Mouse (Mus musculus) heart, embryonic 13.5 days (tissue): ENCODE results near the gene G2e3. TPM values are rescaled to one million over a fixed set of nuclear protein-coding genes. Genes with fewer than 3 reads are reported as not detected.

Experiments
- ATAC-seq: fragments of 200-750 bp; cut with Nextera tagmentation; 2 replicates; pipeline ENCODE4 v1.8.0; 2017; ENCODE audit warnings: moderate TSS enrichment; ENCODE audit not compliant: insufficient number of reproducible peaks, low FRiP score, low TSS enrichment; ENCODE audit errors: extremely low read depth
- H3K27ac ChIP-seq: fragments of 300-500 bp; sonication (generic); replicated peaks from 2 replicates; pipeline ENCODE4 v1.5.1; 2015; ENCODE audit warnings: moderate library complexity, mild to moderate bottlenecking, inconsistent platforms
- H3K27me3 ChIP-seq: fragments of 300-500 bp; sonication (generic); replicated peaks from 2 replicates; pipeline ENCODE4 v1.6.1; 2015; ENCODE audit warnings: mild to moderate bottlenecking, inconsistent platforms
- H3K36me3 ChIP-seq: fragments of 300-500 bp; sonication (generic); 2 replicates; pipeline ENCODE4 v1.6.1; 2015; ENCODE audit warnings: mild to moderate bottlenecking, inconsistent platforms
- H3K4me1 ChIP-seq: fragments of 300-500 bp; sonication (generic); 2 replicates; pipeline ENCODE4 v1.6.1; 2015; ENCODE audit warnings: inconsistent platforms
- H3K4me2 ChIP-seq: fragments of 300-500 bp; sonication (generic); 2 replicates; pipeline ENCODE4 v1.6.1; 2015; ENCODE audit warnings: inconsistent platforms, mild to moderate bottlenecking, moderate library complexity
- H3K4me3 ChIP-seq: fragments of 300-500 bp; sonication (generic); 2 replicates; pipeline ENCODE4 v1.5.1; 2015; ENCODE audit warnings: moderate library complexity, mild to moderate bottlenecking, inconsistent platforms
- H3K9ac ChIP-seq: fragments of 300-500 bp; sonication (generic); 2 replicates; pipeline ENCODE4 v1.6.1; 2015; ENCODE audit warnings: inconsistent platforms, mild to moderate bottlenecking, moderate library complexity
- H3K9me3 ChIP-seq: fragments of 300-500 bp; sonication (generic); 2 replicates; pipeline ENCODE4 v1.6.1; 2016; ENCODE audit warnings: inconsistent platforms
- WGBS: fragments of 180-500 bp; shearing (Covaris S2); methylation state at CpG from one replicate; pipeline ENCODE4 v1.1.7; 2015; ENCODE audit warnings: mixed read lengths; 5-methylcytosine and 5-hydroxymethylcytosine counted together
- polyA plus RNA-seq: library from polyadenylated mRNA; unstranded; fragments of >200 nt; fragmentation: Nextera tagmentation; extraction: Ambion mirVana; gene quantifications from 2 replicates; pipeline ENCODE4 v1.2.1, GENCODE M21; 2015

The G2e3 gene
- 16.9 TPM in 2 replicates for polyA plus RNA-seq

DNA sequence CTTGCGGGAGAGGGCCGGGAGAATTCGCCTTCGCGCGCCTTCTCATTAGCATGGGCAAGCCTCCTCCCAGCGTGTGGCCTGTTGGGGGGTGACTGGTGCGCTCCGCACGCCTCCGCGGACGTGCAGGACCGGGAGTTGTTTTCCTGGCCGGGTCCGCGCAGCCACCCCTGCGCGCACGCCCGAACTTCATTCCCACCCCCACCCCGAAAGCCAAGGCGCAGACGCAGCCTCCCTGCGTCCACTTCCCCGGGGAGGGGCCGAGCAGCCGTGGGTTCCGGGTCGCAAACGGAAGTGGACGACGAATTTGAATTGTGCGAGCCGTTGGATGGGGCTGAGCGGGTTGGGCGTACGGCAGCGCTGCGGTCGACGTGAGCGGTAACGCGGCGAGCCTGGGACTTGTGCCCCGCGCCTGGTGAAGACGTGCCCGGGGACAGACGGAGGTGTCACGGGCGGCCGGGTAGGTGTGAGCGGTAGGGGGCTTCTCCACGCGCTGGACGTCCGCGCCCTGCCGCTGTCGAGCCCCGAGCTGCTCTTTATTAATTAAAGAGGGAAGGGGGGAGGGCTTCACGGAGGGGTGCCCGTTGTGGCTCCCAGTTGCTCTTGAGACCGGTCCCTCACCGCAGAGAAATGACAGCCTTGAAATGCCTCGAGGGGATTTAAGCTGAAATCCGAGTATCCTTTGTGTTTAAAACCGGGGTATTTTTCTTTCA lies at the start of gene G2e3:
Gene G2e3, plus strand, starts transcription at position 74 of the 710 bp plus-strand sequence.
- Histone ChIP-seq H3K9ac (peak within 1 kb of the TSS; percentile 96), H3K36me3 (peaks cover 15% of the 10 kb centered on the region), H3K4me2 (peak within 1 kb of the TSS; percentile 72), H3K9me3 (no peaks in the 10 kb centered on the region), H3K4me1 (peaks cover 24% of the 10 kb centered on the region), H3K27ac (peak within 1 kb of the TSS; percentile 90), H3K27me3 (no peaks in the 10 kb centered on the region), H3K4me3 (peak within 1 kb of the TSS; percentile 92)
- WGBS = under 1% methylated on average over 70 of the region's 70 CpGs
- ATAC-seq = peak; percentile 86

DNA sequence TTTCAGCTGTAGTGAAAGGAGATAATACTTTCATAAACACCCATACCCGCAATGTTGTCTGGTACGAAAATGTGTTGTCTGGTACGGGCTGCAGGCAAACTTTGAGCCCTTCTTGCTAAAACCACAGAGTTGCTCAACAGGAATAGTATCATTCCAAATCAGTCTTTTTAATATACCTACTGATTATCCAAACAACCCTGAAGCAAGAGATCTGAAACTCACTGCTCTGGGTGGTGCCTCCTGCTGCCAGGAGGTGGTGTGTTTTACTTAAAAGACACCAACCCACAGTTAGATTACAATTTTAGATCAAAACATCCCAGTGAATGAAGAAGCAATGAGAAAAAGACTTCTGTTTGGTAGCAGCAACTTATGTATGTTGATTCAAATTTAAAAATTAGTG lies 24.3 kb upstream of the G2e3 start:
- H3K36me3 ChIP-seq = no peaks in the 10 kb centered on the region
- no peak overlapping the region for H3K27ac ChIP-seq
- ATAC-seq = no peak
- H3K4me1 ChIP-seq = no peaks in the 10 kb centered on the region
- no peak overlapping the region for H3K4me3 ChIP-seq
- WGBS = 81% methylated on average over 3 of the region's 3 CpGs
- H3K27me3 ChIP-seq = no peaks in the 10 kb centered on the region
- H3K9ac ChIP-seq = no peak overlapping the region
- peaks cover 4% of the 10 kb centered on the region; the same call in 1 of the 2 replicates for H3K9me3 ChIP-seq
- H3K4me2 ChIP-seq = no peak overlapping the region

DNA sequence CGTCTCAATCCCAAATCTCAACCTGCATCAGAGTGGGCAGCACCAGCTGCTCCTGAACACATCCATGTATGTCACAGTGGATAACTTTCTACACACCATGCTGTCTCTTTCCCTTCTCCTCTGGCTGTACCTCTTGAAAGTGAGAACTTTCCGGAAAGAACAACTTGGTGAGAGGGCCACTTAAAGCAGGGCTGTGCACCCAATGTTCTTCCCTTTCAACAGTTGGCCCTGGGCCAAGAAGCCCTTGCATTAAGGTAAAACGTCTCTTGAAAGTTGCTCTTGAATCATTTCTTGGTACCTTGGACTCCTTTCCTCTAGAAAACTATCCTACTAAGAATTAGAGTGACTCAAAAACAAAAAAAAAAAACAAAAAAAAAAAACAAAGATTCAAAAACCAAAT lies 21.0 kb upstream of the G2e3 start:
- ATAC-seq = no peak
- no peak overlapping the region for H3K4me3 ChIP-seq

DNA sequence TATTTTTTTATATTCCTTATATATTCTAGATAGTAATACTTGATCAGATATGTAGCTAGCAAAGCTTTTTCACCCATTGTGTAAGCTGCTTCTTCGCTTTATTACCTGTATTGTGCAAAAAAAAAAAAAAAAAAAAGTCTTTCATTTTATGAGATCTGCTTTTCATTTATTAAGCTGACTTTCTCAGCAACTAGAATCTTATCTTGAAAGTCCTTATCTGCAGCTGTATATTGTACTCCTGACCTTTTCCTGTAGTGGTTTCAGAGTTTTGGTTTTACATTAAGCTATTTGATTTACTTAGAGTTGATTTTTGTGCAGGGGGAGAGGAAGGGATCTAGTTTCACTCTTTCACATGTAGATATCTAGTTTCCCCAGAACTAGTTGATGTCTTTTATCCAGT lies 10.8 kb upstream of the G2e3 start:
- Histone ChIP-seq H3K4me3 (no peak overlapping the region), H3K36me3 (no peaks in the 10 kb centered on the region), H3K9me3 (no peaks in the 10 kb centered on the region), H3K27me3 (no peaks in the 10 kb centered on the region), H3K27ac (no peak overlapping the region), H3K9ac (no peak overlapping the region), H3K4me2 (no peak overlapping the region), H3K4me1 (no peaks in the 10 kb centered on the region)
- 96% methylated on average over 1 of the region's 1 CpGs for WGBS
- ATAC-seq = no peak

More for the DNA sequence above, 21.0 kb upstream of the G2e3 start:
- Histone ChIP-seq H3K27ac (no peak overlapping the region), H3K9ac (no peak overlapping the region), H3K36me3 (no peaks in the 10 kb centered on the region), H3K4me2 (no peak overlapping the region), H3K4me1 (no peaks in the 10 kb centered on the region), H3K9me3 (no peaks in the 10 kb centered on the region), H3K27me3 (no peaks in the 10 kb centered on the region)
- 74% methylated on average over 3 of the region's 3 CpGs for WGBS

DNA sequence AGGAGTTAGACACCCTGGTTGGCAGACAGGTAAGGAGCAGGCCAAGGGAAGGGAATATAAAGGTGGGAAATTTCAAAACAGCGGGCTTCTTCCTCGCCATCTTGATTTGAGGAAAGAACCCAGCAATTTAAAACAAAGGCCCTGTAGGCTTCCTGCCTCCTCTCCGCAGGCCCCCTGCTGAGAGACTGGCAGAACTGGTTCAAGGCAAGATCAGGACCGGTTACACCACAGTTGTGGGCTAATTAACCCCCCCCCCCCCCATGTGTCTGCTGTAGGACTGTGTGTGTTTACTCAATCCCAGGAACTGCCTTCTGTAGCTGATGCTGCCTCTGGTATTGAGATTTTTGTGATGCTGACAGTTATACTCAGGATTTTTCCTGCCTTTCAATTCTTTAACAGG lies 1.7 kb upstream of the G2e3 start:
- Histone ChIP-seq H3K27me3 (no peaks in the 10 kb centered on the region), H3K4me3 (no peak overlapping the region), H3K4me1 (peaks cover 24% of the 10 kb centered on the region), H3K9me3 (no peaks in the 10 kb centered on the region), H3K9ac (no peak overlapping the region), H3K36me3 (no peaks in the 10 kb centered on the region; the same call in 1 of the 2 replicates), H3K27ac (no peak overlapping the region), H3K4me2 (no peak overlapping the region)
- 54% methylated on average over 4 of the region's 4 CpGs for WGBS
- ATAC-seq = no peak

DNA sequence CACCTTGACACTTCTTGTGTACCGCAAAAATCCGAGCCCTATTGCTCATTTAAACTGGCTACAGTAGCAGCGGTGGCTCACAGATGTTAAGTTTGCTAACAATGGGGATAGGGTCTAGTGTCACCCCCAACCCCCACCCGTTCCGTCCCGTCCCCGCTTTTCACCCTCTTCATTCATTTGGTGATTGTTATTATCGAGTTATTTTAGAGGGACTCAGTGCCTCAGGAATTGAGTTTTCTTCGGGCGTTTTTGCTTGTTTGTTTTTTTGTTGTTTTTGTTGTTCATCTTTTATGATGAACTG lies 787 bp downstream of the G2e3 start:
- peak overlapping the region; percentile 96 for H3K9ac ChIP-seq
- peak overlapping the region; percentile 92 for H3K4me3 ChIP-seq
- H3K36me3 ChIP-seq = peaks cover 20% of the 10 kb centered on the region
- H3K4me1 ChIP-seq = peaks cover 24% of the 10 kb centered on the region
- H3K27me3 ChIP-seq = no peaks in the 10 kb centered on the region
- H3K9me3 ChIP-seq = no peaks in the 10 kb centered on the region
- peak overlapping the region; percentile 90 for H3K27ac ChIP-seq
- peak overlapping the region; percentile 72 for H3K4me2 ChIP-seq
- WGBS = under 1% methylated on average over 10 of the region's 10 CpGs
- ATAC-seq = no peak

DNA sequence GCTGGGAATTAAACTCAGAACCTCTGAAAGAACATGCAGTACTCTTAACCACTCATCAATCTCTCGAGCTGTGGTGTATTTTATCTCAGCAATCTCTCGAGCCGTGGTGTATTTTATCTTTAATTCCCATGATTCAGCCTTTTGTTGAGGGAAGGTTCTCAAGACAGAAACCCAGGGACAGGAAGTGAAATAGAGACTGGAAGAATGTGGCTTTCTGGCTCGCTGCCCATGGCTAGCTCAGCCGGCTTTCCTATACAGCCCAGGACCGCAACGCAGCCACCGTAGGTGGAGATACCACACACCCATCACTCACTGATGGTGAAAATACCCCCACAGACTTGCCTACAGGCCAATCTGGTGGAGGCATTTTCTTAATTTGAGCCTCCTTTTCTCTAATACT lies 7.4 kb downstream of the G2e3 start:
- H3K36me3 ChIP-seq = peaks cover 78% of the 10 kb centered on the region
- H3K4me1 ChIP-seq = peaks cover 7% of the 10 kb centered on the region
- no peaks in the 10 kb centered on the region for H3K27me3 ChIP-seq
- 54% methylated on average over 8 of the region's 8 CpGs for WGBS
- no peaks in the 10 kb centered on the region for H3K9me3 ChIP-seq
- H3K27ac ChIP-seq = no peak overlapping the region
- H3K4me3 ChIP-seq = no peak overlapping the region
- H3K4me2 ChIP-seq = no peak overlapping the region
- ATAC-seq = no peak
- H3K9ac ChIP-seq = no peak overlapping the region

DNA sequence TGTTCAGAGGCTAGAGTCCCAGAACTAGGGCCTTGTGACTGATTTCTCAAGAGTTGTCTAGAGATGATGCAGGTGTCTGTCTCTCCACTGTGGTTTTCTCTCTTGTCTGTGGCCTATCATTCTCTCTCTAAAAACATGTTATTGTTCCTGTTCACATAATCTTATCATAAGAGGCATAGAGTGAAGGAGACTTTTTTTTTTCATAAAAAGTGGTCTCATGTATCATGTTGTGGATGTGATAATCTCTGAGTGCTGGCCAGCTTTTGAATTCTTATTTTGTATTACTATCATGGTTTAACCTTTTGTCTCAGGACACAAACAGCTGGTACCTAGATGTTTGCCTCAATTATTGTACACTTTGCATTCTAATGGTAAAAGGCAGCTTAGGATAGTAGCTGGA lies 13.4 kb downstream of the G2e3 start:
- Histone ChIP-seq H3K27me3 (no peaks in the 10 kb centered on the region), H3K4me2 (no peak overlapping the region), H3K27ac (no peak overlapping the region), H3K4me1 (no peaks in the 10 kb centered on the region), H3K4me3 (no peak overlapping the region), H3K36me3 (peaks cover 83% of the 10 kb centered on the region), H3K9me3 (no peaks in the 10 kb centered on the region), H3K9ac (no peak overlapping the region)
- no peak for ATAC-seq

DNA sequence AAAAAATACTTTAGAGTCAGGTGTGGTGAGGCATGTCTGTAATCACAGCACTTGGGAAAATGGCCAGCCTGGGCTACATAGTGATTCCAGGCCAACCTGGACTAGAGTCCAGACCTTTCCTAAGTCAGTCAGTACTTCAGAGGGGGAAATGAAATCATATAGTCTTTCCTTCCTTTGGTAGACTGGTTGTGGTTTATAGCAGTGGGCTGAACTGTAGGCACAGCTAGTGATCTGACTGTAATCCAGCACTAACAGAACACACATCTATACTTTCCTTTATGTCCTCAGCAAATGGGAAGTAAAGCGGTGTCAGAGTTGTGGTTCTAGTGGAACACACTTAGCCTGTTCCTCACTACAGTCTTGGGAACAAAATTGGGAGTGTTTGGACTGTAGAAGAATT lies 15.0 kb downstream of the G2e3 start:
- no peaks in the 10 kb centered on the region for H3K9me3 ChIP-seq
- H3K27ac ChIP-seq = no peak overlapping the region
- no peaks in the 10 kb centered on the region for H3K27me3 ChIP-seq
- no peak overlapping the region for H3K4me2 ChIP-seq
- H3K36me3 ChIP-seq = peaks cover 85% of the 10 kb centered on the region
- H3K4me1 ChIP-seq = no peaks in the 10 kb centered on the region
- no peak overlapping the region for H3K9ac ChIP-seq
- no peak for ATAC-seq
- WGBS = 100% methylated on average over 1 of the region's 1 CpGs
- no peak overlapping the region for H3K4me3 ChIP-seq

DNA sequence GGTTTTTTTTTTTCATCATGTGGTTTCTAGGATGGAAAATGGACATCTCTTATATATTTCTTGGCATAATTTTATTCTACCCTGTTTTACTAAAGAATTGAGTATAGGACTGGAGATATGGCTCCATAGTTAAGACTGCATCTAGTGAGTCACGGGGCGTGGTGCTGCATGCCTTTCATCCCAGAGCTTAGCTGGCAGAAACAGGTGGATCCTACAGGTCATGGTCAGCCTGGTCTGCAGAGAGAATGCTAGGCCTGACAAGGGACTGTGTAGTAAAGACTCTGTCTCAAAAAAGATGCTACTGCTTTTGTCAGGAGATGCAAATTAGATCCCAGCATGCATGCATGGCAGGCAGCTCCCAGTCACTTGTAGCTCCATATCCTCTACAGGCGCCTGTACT lies 20.6 kb downstream of the G2e3 start:
- Histone ChIP-seq H3K9me3 (no peaks in the 10 kb centered on the region), H3K4me2 (no peak overlapping the region), H3K4me1 (no peaks in the 10 kb centered on the region), H3K27me3 (no peaks in the 10 kb centered on the region), H3K27ac (no peak overlapping the region), H3K4me3 (no peak overlapping the region), H3K9ac (no peak overlapping the region), H3K36me3 (peaks cover 78% of the 10 kb centered on the region)
- WGBS = 96% methylated on average over 3 of the region's 3 CpGs
- no peak for ATAC-seq

DNA sequence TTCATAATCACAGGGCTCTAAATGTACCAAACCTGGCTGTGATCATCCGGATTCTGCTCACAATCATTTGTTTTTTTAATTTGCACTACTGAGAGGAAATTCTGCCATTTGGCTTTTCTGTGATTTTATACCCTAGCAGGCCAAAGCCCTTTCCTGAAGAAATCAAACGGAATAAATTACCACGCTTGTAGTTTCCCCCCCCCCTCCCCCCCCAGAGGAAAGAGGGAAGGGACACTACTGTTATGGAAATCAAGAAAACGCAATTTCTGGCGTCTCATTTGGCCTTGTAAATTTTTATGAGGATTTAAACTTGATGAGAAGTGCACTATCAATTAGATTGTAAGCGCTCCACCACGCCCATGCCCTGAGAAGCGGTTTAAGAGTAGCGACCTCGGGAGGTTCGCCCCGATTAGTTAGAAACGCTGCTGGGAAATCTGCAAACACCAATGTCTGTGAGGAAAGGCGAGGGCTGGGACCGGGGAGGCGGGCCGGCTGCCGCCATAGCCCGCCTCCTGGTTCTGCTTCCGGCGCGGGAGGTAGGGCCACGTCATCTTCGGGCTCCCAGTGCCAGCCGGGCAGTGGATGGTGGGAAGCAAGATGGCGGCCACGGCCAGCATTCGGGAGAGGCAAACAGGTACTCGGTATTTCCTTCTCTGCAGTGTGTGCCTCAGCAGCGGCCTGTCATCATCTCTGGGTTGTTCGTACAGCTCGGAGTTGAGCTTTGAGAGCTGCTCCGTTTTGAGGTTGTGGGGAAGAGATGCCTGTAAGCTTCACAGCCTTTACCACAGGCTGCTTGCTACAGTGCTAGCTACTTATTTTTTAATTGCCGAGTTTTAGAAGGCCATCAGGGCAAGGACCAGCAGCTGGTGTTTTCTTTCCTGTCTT lies 29.4 kb downstream of the G2e3 start, which contains the start of gene Scfd1:
Gene Scfd1, plus strand, starts transcription at position 508 of the 885 bp plus-strand sequence.
- Histone ChIP-seq H3K4me3 (peak within 1 kb of the TSS; percentile 84), H3K27ac (peak within 1 kb of the TSS; percentile 85), H3K36me3 (peaks cover 46% of the 10 kb centered on the region), H3K9me3 (no peaks in the 10 kb centered on the region), H3K27me3 (no peaks in the 10 kb centered on the region), H3K4me2 (peak within 1 kb of the TSS; percentile 78), H3K4me1 (no peaks in the 10 kb centered on the region), H3K9ac (peak within 1 kb of the TSS; percentile 93)
- under 1% methylated on average over 34 of the region's 34 CpGs for WGBS
- peak; percentile 98 for ATAC-seq

DNA sequence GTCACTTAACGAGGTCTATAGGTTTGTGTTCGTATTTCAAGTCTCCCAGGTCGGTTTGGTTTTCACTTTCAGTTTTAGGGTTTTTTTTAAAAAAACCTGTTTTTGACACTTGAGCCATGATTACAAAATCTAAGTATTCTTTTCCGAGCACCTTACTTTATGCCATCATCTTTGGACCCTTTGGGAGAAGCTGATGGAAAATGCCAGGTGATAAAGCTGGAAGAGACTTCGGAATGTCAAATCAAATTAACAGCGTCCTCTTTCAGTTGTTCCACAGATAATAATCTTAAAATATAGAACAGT lies 30.0 kb downstream of the G2e3 start:
- Histone ChIP-seq H3K4me3 (peak overlapping the region; percentile 84), H3K9ac (peak overlapping the region; percentile 93), H3K36me3 (peaks cover 46% of the 10 kb centered on the region), H3K27ac (peak overlapping the region; percentile 85), H3K27me3 (no peaks in the 10 kb centered on the region), H3K4me2 (peak overlapping the region; percentile 78), H3K4me1 (no peaks in the 10 kb centered on the region), H3K9me3 (no peaks in the 10 kb centered on the region)
- 13% methylated on average over 6 of the region's 6 CpGs for WGBS
- no peak for ATAC-seq
